Mouse (Mus musculus) liver, postnatal 0 days (tissue): ENCODE results near the gene Jhy. TPM values are rescaled to one million over a fixed set of nuclear protein-coding genes. Genes with fewer than 3 reads are reported as not detected.

Source experiments
- ATAC-seq: fragments of 200-750 bp; cut with Nextera tagmentation; 2 replicates; pipeline ENCODE4 v1.8.0; 2017; ENCODE audit warnings: mild to moderate bottlenecking, moderate library complexity
- DNase-seq: peaks from one replicate; pipeline ENCODE4 v3.0.0-alpha.2; 2016
- H3K27ac ChIP-seq: fragments of 300-500 bp; sonication (generic); 2 replicates; pipeline ENCODE4 v1.5.1; 2014; ENCODE audit warnings: antibody characterized with exemption, moderate library complexity, mild to moderate bottlenecking, low read depth
- H3K27me3 ChIP-seq: fragments of 300-500 bp; sonication (generic); 2 replicates; pipeline ENCODE4 v1.6.1; 2014; ENCODE audit warnings: low read length, control low read depth, mixed read lengths; ENCODE audit not compliant: insufficient read depth
- H3K36me3 ChIP-seq: fragments of 300-500 bp; sonication (generic); replicated peaks from 2 replicates; pipeline ENCODE4 v1.6.1; 2014; ENCODE audit warnings: mild to moderate bottlenecking, control low read depth, low read length, moderate library complexity, mixed read lengths; ENCODE audit not compliant: insufficient read depth
- H3K4me1 ChIP-seq: fragments of 300-500 bp; sonication (generic); 2 replicates; pipeline ENCODE4 v1.6.1; 2014; ENCODE audit warnings: antibody characterized with exemption, mild to moderate bottlenecking, control low read depth; ENCODE audit not compliant: insufficient read depth
- H3K4me2 ChIP-seq: fragments of 300-500 bp; sonication (generic); 2 replicates; pipeline ENCODE4 v1.6.1; 2014; ENCODE audit warnings: low read depth, mild to moderate bottlenecking, low read length, moderate library complexity, mixed read lengths
- H3K4me3 ChIP-seq: fragments of 300-500 bp; sonication (generic); 2 replicates; pipeline ENCODE4 v1.5.1; 2014; ENCODE audit warnings: low read depth, low read length
- H3K9ac ChIP-seq: fragments of 300-500 bp; sonication (generic); replicated peaks from 2 replicates; pipeline ENCODE4 v1.6.1; 2014; ENCODE audit warnings: mild to moderate bottlenecking, moderate library complexity
- H3K9me3 ChIP-seq: fragments of 300-500 bp; sonication (generic); 2 replicates; pipeline ENCODE4 v1.6.1; 2016; ENCODE audit warnings: mild to moderate bottlenecking, control low read depth, low read length, mixed read lengths
- CTCF ChIP-seq: sonication (generic); IDR thresholded peaks from 2 replicates; pipeline ENCODE4 v1.5.1; 2016; ENCODE audit warnings: antibody characterized with exemption, low read depth
- EP300 ChIP-seq: IDR thresholded peaks from 2 replicates; pipeline ENCODE4 v1.6.1; 2016; ENCODE audit warnings: antibody characterized with exemption, low read depth, mild to moderate bottlenecking
- WGBS: fragments of 180-500 bp; shearing (Covaris S2); extraction: QIAGEN DNeasy Blood & Tissue Kit; methylation state at CpG from one replicate; pipeline ENCODE4 v1.1.7; 2014; ENCODE audit not compliant: insufficient replicate concordance; 5-methylcytosine and 5-hydroxymethylcytosine counted together
- polyA plus RNA-seq: library from polyadenylated mRNA; unstranded; fragments of >200 nt; fragmentation: Nextera tagmentation; extraction: Ambion mirVana; gene quantifications from 2 replicates; pipeline ENCODE4 v1.2.1, GENCODE M21; 2015

Gene Jhy
- polyA plus RNA-seq, 1 experiment from 2014 or later, result not detected

DNA sequence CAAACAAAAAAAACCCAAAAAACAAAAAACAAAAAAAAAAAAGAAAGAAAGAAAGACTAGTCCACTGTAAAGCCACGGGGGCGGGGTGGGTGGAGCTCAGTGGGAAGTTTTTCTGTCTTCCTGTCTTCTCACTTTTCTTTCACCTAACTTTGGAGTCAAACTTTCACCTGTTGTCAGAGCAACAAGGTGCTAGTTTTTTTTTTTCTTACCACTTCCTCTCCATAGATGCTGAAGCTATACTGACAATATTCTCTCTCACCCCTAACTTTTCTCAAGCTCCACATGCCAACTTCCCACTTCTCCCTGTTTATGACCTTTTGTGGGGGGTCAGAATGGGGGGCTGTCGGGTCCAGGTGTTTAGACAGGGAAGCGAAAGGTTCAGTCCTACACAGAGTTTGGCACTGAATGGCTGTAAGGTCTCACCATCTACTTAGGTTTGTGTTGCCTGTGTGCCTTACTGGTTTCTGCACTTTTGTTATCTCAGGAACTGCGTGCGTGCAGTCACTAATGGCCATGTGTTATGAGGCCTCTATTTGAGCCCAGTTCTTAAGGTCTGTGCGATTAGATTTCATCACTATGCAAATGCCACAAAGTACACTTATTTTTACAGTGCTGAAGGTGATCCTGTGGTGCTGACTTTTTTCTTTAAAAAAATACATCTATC, 33.3 kb upstream of the Jhy start:
- no peaks in the 10 kb centered on the region for H3K4me1 ChIP-seq
- no peak for ATAC-seq
- H3K27ac ChIP-seq, result no peak overlapping the region
- DNase-seq, result no peak
- TF ChIP-seq EP300 (no peak), CTCF (no peak)
- no peak overlapping the region for H3K4me2 ChIP-seq
- no peaks in the 10 kb centered on the region for H3K36me3 ChIP-seq
- no peak overlapping the region for H3K9ac ChIP-seq
- 71% methylated on average over 7 of the region's 7 CpGs for WGBS
- H3K27me3 ChIP-seq, result no peaks in the 10 kb centered on the region
- H3K9me3 ChIP-seq, result no peaks in the 10 kb centered on the region
- H3K4me3 ChIP-seq, result no peak overlapping the region

DNA sequence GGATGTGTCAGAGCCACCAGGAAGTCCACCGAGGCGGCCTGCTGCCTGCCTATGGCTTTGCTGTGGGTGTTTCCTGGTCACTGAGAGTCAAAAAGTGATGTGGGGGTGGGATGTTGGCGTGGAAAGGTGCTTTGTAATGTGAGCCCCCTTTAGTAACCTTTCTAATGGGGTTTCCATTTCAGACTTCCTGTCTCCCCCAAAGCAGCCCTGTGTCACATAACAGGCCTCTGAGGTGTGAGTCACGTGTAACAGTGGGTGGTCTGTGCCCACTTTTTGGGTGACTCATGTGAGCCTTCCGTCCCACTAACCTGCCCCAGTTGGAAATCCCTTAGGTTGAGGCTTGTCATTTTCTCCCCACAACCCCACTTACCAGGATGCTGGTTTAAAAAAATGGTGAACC, 30.2 kb upstream of the Jhy start:
- Histone ChIP-seq H3K27me3 (no peaks in the 10 kb centered on the region), H3K36me3 (no peaks in the 10 kb centered on the region), H3K4me3 (no peak overlapping the region), H3K4me2 (no peak overlapping the region), H3K27ac (no peak overlapping the region), H3K9me3 (no peaks in the 10 kb centered on the region), H3K9ac (no peak overlapping the region), H3K4me1 (no peaks in the 10 kb centered on the region)
- 65% methylated on average over 5 of the region's 5 CpGs for WGBS
- ATAC-seq, result no peak
- no peak for DNase-seq
- no peak for TF ChIP-seq CTCF
- no peak for TF ChIP-seq EP300

DNA sequence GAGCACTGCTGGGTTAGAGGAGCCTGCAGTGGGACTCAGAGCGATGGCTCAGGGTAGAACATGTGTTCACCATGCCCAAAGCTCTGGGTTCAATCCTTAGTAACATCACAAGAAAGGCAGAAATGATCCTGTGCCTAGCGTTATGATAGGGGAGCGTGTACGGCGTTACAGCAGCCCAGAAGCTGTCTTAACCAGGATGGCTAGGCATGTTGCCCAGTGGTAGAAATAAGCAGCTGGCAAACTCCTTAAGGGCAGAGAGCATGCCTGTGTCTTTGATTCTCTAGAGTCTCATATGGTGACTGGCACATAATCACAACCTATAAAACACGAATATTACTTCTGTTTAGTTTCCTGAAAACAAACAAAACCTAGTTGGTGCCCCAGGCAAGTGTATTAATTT, 27.6 kb upstream of the Jhy start:
- Histone ChIP-seq H3K9ac (no peak overlapping the region), H3K4me1 (no peaks in the 10 kb centered on the region), H3K4me3 (no peak overlapping the region), H3K27ac (no peak overlapping the region), H3K36me3 (no peaks in the 10 kb centered on the region), H3K9me3 (no peaks in the 10 kb centered on the region), H3K4me2 (no peak overlapping the region), H3K27me3 (no peaks in the 10 kb centered on the region)
- TF ChIP-seq CTCF (no peak), EP300 (no peak)
- ATAC-seq, result no peak
- no peak for DNase-seq
- WGBS, result 89% methylated on average over 6 of the region's 6 CpGs

- H3K4me3 ChIP-seq, result no peak overlapping the region
- ATAC-seq (no peak), DNase-seq (peak; percentile 35)
- no peaks in the 10 kb centered on the region for H3K4me1 ChIP-seq
- H3K27me3 ChIP-seq, result no peaks in the 10 kb centered on the region
- H3K9ac ChIP-seq, result no peak overlapping the region
- 36% methylated on average over 4 of the region's 4 CpGs for WGBS
- no peak overlapping the region for H3K27ac ChIP-seq
- TF ChIP-seq EP300, result no peak
- peak; percentile 61 for TF ChIP-seq CTCF
- no peaks in the 10 kb centered on the region for H3K36me3 ChIP-seq
- H3K9me3 ChIP-seq, result no peaks in the 10 kb centered on the region
- no peak overlapping the region for H3K4me2 ChIP-seq
These were observed 26.1 kb upstream of the Jhy start for GRCm38 (mm10) chr9:40989940-40990588.

DNA sequence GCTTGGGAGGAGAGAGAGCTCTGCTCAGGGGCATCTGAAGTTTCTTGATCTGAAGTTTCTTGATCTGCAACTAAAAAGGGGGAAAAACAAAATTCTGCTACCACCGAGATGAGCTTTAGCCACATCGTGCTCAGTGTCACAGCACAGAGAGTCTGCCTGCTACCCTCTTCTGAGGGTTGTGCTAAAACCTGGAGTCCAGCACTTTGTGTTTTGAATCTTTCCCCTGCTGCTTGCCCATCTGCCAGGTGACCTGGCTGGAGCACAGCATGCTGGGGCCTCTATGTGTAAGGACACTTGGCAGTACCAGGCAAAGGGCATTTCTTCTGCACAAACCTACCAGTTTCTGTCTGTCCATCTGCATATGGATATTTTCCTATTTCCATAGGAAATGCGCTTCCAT, 20.4 kb upstream of the Jhy start:
- Histone ChIP-seq H3K27ac (no peak overlapping the region), H3K4me1 (no peaks in the 10 kb centered on the region), H3K9ac (no peak overlapping the region), H3K4me2 (no peak overlapping the region), H3K36me3 (no peaks in the 10 kb centered on the region), H3K4me3 (no peak overlapping the region), H3K27me3 (no peaks in the 10 kb centered on the region), H3K9me3 (no peaks in the 10 kb centered on the region)
- DNase-seq (no peak), ATAC-seq (no peak)
- TF ChIP-seq CTCF, result no peak
- TF ChIP-seq EP300, result no peak
- WGBS, result 61% methylated on average over 3 of the region's 3 CpGs

- no peak for TF ChIP-seq EP300
- TF ChIP-seq CTCF, result no peak
- 87% methylated on average over 3 of the region's 3 CpGs for WGBS
These were observed 19.8 kb upstream of the Jhy start for GRCm38 (mm10) chr9:40983758-40984157.

More at GRCm38 (mm10) chr9:40983758-40984157, 19.8 kb upstream of the Jhy start:
- no peak overlapping the region for H3K27ac ChIP-seq
- DNase-seq (no peak), ATAC-seq (no peak)
- H3K4me1 ChIP-seq, result no peaks in the 10 kb centered on the region
- H3K4me2 ChIP-seq, result no peak overlapping the region
- no peaks in the 10 kb centered on the region for H3K36me3 ChIP-seq
- H3K4me3 ChIP-seq, result no peak overlapping the region
- no peaks in the 10 kb centered on the region for H3K9me3 ChIP-seq
- no peaks in the 10 kb centered on the region for H3K27me3 ChIP-seq
- no peak overlapping the region for H3K9ac ChIP-seq
